Mouse (Mus musculus) liver, embryonic 14.5 days (tissue): ENCODE data around the gene Me3. TPM values are rescaled to one million over a fixed set of nuclear protein-coding genes. Genes with fewer than 3 reads are reported as not detected.

Experiments used
- ATAC-seq: fragments of 200-750 bp; cut with Nextera tagmentation; 2 replicates; pipeline ENCODE4 v1.8.0; 2017; ENCODE audit warnings: moderate number of reproducible peaks, mild to moderate bottlenecking, moderate library complexity; ENCODE audit not compliant: insufficient read depth
- DNase-seq, 3 experiments: peaks; one replicate each; pipeline ENCODE4 v3.0.0-alpha.2; 2012 to 2013; ENCODE audit warnings: low read depth in 3 of 3, low spot score in 3 of 3
- H3K27ac ChIP-seq: fragments of 300-500 bp; sonication (generic); 2 replicates; pipeline ENCODE4 v1.5.1; 2014; ENCODE audit warnings: moderate library complexity, mild to moderate bottlenecking, control low read depth, inconsistent platforms
- H3K27me3 ChIP-seq: fragments of 300-500 bp; sonication (generic); 2 replicates; pipeline ENCODE4 v1.6.1; 2014; ENCODE audit warnings: mild to moderate bottlenecking, low read length, moderate library complexity; ENCODE audit not compliant: control insufficient read depth, insufficient read depth
- H3K36me3 ChIP-seq: fragments of 300-500 bp; sonication (generic); replicated peaks from 2 replicates; pipeline ENCODE4 v1.6.1; 2014; ENCODE audit warnings: low read depth; ENCODE audit not compliant: control insufficient read depth, insufficient read depth
- H3K4me1 ChIP-seq, 2 experiments: fragments of 200-500 bp in 1 of 2; fragments of 300-500 bp in 1 of 2; sonication (generic) in 1 of 2; replicated peaks; 2 replicates each; pipeline ENCODE4 v1.6.1; 2012 to 2014; ENCODE audit warnings: antibody characterized with exemption in 1 of 2, inconsistent platforms in 1 of 2, low read length in 1 of 2; ENCODE audit not compliant: control insufficient read depth in 2 of 2, insufficient read depth in 2 of 2
- H3K4me2 ChIP-seq: fragments of 300-500 bp; sonication (generic); 2 replicates; pipeline ENCODE4 v1.6.1; 2014; ENCODE audit warnings: low read depth, mild to moderate bottlenecking, control low read depth, moderate library complexity
- H3K4me3 ChIP-seq, 2 experiments: fragments of 200-500 bp in 1 of 2; fragments of 300-500 bp in 1 of 2; sonication (generic) in 1 of 2; 2 replicates each; pipeline ENCODE4 v1.5.1; 2012 to 2014; ENCODE audit warnings: low read depth in 2 of 2, low read length in 2 of 2, mild to moderate bottlenecking in 2 of 2, control low read depth in 1 of 2, inconsistent platforms in 1 of 2, moderate library complexity in 1 of 2; ENCODE audit not compliant: insufficient read depth in 1 of 2
- H3K9ac ChIP-seq: fragments of 300-500 bp; sonication (generic); replicated peaks from 2 replicates; pipeline ENCODE4 v1.6.1; 2014; ENCODE audit warnings: mild to moderate bottlenecking, control low read depth, moderate library complexity
- H3K9me3 ChIP-seq: fragments of 300-500 bp; sonication (generic); 2 replicates; pipeline ENCODE4 v1.6.1; 2016; ENCODE audit warnings: low read length, mixed read lengths; ENCODE audit not compliant: control insufficient read depth
- CTCF ChIP-seq: IDR thresholded peaks from 2 replicates; pipeline ENCODE4 v1.5.1; 2016; ENCODE audit warnings: antibody characterized with exemption, low read depth, control low read depth
- EP300 ChIP-seq: IDR thresholded peaks from 2 replicates; pipeline ENCODE4 v1.6.1; 2016; ENCODE audit warnings: antibody characterized with exemption, low read depth
- WGBS: fragments of 180-500 bp; shearing (Covaris S2); extraction: QIAGEN DNeasy Blood & Tissue Kit; methylation state at CpG from one replicate; pipeline ENCODE4 v1.1.7; 2014; ENCODE audit not compliant: insufficient replicate concordance; 5-methylcytosine and 5-hydroxymethylcytosine counted together
- polyA plus RNA-seq, 2 experiments: library from polyadenylated mRNA; depleted of rRNA in 1 of 2; stranded (reverse) in 1 of 2; unstranded in 1 of 2; fragments of >200 nt; fragmentation: Nextera tagmentation in 1 of 2; extraction: Ambion mirVana in 1 of 2; gene quantifications; 2 replicates each; pipeline versions ENCODE4 v1.2.1 to v1.2.3; 2012 to 2014

Me3 gene
- polyA plus RNA-seq, 2 experiments = not detected

DNA sequence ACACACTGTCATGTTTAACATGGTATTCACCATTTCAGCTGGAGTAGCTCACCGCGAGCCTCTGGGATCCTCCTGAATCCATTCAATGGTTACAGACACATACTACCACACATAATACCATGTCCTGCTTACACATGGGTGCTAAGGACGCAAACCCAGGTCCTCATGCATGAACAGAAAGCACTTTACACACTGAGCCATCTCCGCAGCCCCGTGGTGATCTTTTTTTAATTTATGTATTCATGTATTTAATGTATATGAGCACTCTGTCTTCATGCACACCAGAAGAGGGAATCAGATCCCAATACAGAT lies 210.2 kb downstream of the Me3 start:
- Histone ChIP-seq H3K4me1 (no peaks in the 10 kb centered on the region), H3K4me3 (no peak overlapping the region), H3K4me2 (no peak overlapping the region), H3K9me3 (no peaks in the 10 kb centered on the region), H3K27me3 (no peaks in the 10 kb centered on the region), H3K27ac (no peak overlapping the region), H3K9ac (no peak overlapping the region), H3K36me3 (no peaks in the 10 kb centered on the region)
- WGBS = 76% methylated on average over 5 of the region's 5 CpGs
- ATAC-seq (no peak), DNase-seq (no peak)
- TF ChIP-seq CTCF = no peak
- TF ChIP-seq EP300 = no peak

DNA sequence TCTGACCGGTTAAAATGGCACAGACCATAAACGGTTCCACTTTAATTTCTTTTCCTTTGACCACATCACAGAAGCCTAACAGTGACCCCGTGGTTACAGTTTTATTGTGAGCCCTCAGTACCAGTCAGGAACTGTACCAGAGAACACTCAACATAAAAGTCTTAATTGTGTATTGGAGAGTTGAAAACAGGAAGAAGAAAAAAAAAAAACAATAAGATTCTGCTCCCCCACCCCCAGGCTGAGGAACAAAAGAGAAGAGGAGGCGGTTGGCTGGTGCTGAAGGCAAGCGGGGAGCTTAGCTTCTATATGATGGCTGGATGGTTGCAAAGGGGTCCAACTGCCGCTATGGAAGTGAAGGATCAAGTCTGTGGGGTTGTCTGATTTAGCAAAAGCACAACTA lies 210.9 kb downstream of the Me3 start:
- DNase-seq (no peak), ATAC-seq (no peak)
- H3K9me3 ChIP-seq = no peaks in the 10 kb centered on the region
- no peaks in the 10 kb centered on the region for H3K36me3 ChIP-seq
- no peaks in the 10 kb centered on the region for H3K27me3 ChIP-seq
- TF ChIP-seq EP300 (no peak), CTCF (no peak)
- no peak overlapping the region for H3K27ac ChIP-seq
- no peak overlapping the region for H3K4me3 ChIP-seq
- H3K4me2 ChIP-seq = no peak overlapping the region
- H3K4me1 ChIP-seq = no peaks in the 10 kb centered on the region
- WGBS = 25% methylated on average over 6 of the region's 6 CpGs
- no peak overlapping the region for H3K9ac ChIP-seq

DNA sequence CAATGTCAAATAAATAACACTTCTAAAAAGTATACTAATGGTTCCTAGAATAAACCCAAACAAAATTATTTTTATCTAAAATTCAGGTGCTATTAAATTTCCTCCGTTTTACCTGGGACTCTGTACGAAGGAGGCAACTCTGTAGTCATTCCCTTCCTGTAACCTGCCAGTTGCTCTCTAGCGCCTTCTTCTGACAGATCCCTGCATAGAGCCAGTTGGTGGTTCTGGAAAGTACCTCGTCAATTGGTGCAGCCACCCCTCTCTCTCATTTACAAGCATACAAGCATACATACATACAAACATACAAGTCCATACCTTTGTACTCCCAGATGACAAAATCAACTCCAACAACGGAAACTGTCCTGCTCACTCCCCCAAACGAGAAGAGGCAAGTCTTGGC lies 211.3 kb downstream of the Me3 start:
- H3K4me1 ChIP-seq = no peaks in the 10 kb centered on the region
- ATAC-seq = no peak
- TF ChIP-seq EP300 (no peak), CTCF (peak; percentile 48; the same call in 1 of the 2 replicates)
- H3K27me3 ChIP-seq = no peaks in the 10 kb centered on the region
- no peak overlapping the region for H3K4me3 ChIP-seq
- H3K27ac ChIP-seq = no peak overlapping the region
- no peak for DNase-seq
- H3K36me3 ChIP-seq = no peaks in the 10 kb centered on the region
- H3K9ac ChIP-seq = no peak overlapping the region
- WGBS = 15% methylated on average over 6 of the region's 6 CpGs
- H3K9me3 ChIP-seq = no peaks in the 10 kb centered on the region
- H3K4me2 ChIP-seq = no peak overlapping the region

DNA sequence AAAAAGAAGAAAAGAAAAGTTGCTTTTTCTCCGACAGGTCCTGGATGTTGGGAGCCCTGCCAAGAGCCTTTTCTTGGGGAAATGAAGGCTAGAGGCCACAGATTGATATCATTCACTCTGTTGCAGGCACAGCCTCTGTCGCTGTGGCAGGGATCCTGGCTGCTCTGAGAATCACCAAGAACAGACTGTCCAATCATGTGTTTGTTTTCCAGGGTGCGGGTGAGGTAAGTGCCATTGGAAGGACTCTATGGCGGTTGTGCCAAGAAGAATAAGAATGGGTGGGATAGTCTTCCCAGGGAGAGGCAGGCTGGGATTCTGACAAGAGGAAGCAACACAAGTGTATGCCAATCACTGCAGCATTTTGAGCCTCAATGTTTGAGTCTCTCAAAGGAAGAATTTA lies 213.5 kb downstream of the Me3 start:
- Histone ChIP-seq H3K36me3 (no peaks in the 10 kb centered on the region), H3K9ac (no peak overlapping the region), H3K4me2 (no peak overlapping the region), H3K4me3 (no peak overlapping the region), H3K27me3 (no peaks in the 10 kb centered on the region), H3K9me3 (no peaks in the 10 kb centered on the region), H3K27ac (no peak overlapping the region), H3K4me1 (no peaks in the 10 kb centered on the region)
- TF ChIP-seq EP300 (no peak), CTCF (no peak)
- DNase-seq (no peak), ATAC-seq (no peak)
- 59% methylated on average over 4 of the region's 4 CpGs for WGBS

DNA sequence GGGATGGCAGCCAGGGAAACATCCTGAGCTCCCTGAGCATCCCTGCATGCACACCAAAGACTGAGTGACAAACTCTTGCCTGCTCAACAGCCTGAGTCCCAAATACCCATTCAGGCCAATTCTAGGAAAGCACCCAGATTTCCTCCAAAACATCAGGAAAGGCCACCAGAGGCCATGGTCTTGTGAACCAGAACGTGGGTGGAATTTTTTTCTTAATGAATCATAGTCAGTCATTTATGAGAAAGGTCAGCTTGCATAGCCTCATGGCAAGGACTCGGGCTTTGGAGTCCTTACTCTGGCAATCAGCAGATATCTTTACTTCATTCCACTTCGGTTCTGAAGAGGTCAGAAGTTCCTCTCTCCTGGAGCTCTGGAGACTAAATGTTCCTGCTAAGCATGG lies 218.3 kb downstream of the Me3 start:
- WGBS = 43% methylated on average over 3 of the region's 3 CpGs
- Histone ChIP-seq H3K9me3 (no peaks in the 10 kb centered on the region), H3K4me3 (no peak overlapping the region), H3K27ac (no peak overlapping the region), H3K27me3 (no peaks in the 10 kb centered on the region), H3K4me2 (no peak overlapping the region), H3K4me1 (no peaks in the 10 kb centered on the region), H3K9ac (no peak overlapping the region), H3K36me3 (no peaks in the 10 kb centered on the region)
- DNase-seq (no peak), ATAC-seq (no peak)
- TF ChIP-seq EP300 (no peak), CTCF (no peak)
